In genomic region chr11:50915671-50916320, GRCm38 (mm10) we compare ENCODE assay signal across 8 mouse cellular contexts. TPM values are rescaled to one million over a fixed set of nuclear protein-coding genes. Genes with fewer than 3 reads are reported as not detected.
DNase-seq lines count a peak whose midpoint lies in the region; ATAC-seq lines count a peak whose summit lies in the region.

Zfp2 (minus strand) TSS chr11:50916165.

- DNase-seq in T-cell, adult 2 months (ENCODE audit: low spot score): peak; percentile 93
- peak; percentile 95 to 96 for DNase-seq in cerebellum, postnatal 14 days
- peak; percentile 91 for DNase-seq in gastrocnemius, adult 18-20 months (ENCODE audit: low spot score)
- DNase-seq in left cerebral cortex, adult 11 months (ENCODE audit: low spot score): peak; percentile 85
- peak; percentile 94 for DNase-seq in lung, postnatal 36 days
- peak; percentile 82 for DNase-seq in retina, postnatal 7 days (ENCODE audit: low read depth, low spot score)
- peak; percentile 86 to 87 for DNase-seq in urinary bladder, adult 18-20 months (ENCODE audit: low spot score in 2 of 2)

- peaks cover 19% of the 10 kb centered on the region for H3K9me3 ChIP-seq in hindbrain, embryonic 16.5 days (ENCODE audit: control insufficient read depth, low read length)

- H3K27ac ChIP-seq in hindbrain, embryonic 16.5 days (ENCODE audit: low read depth, low read length): peak within 1 kb of the TSS; percentile 95

- H3K27me3 ChIP-seq in hindbrain, embryonic 16.5 days (replicated peaks; ENCODE audit: control insufficient read depth, insufficient read depth, low read length): no peaks in the 10 kb centered on the region

- peak within 1 kb of the TSS; percentile 95 for H3K9ac ChIP-seq in hindbrain, embryonic 16.5 days (ENCODE audit: low read depth, low read length)

- peaks cover 18% of the 10 kb centered on the region for H3K36me3 ChIP-seq in hindbrain, embryonic 16.5 days (ENCODE audit: control insufficient read depth, insufficient read depth, low read length)

- peak; percentile 98 for ATAC-seq in hindbrain, embryonic 16.5 days

- H3K4me3 ChIP-seq in hindbrain, embryonic 16.5 days (ENCODE audit: low read length): peak within 1 kb of the TSS; percentile 91

- peaks cover 7% of the 10 kb centered on the region for H3K4me1 ChIP-seq in hindbrain, embryonic 16.5 days (ENCODE audit: control insufficient read depth, insufficient read depth, low read depth, low read length)

- WGBS in hindbrain, embryonic 16.5 days: 0% methylated on average over 47 of the region's 47 CpGs

- peak within 1 kb of the TSS; percentile 47 for H3K4me2 ChIP-seq in hindbrain, embryonic 16.5 days (ENCODE audit: low read length)

RNA-seq across cellular contexts. Expression of gene Zfp2, which starts in this region (rescaled TPM):
- total RNA-seq in gastrocnemius, adult 18-20 months (2021): 1 to 10 TPM; 5.0 to 5.2 TPM
- polyA plus RNA-seq in hindbrain, embryonic 16.5 days (2015; fragmentation: Nextera tagmentation; extraction: Ambion mirVana): 41.3 and 42.6 TPM in 2 replicates

Comparison
In these comparisons a context has a peak if more than half of its experiments do, and no peak if none do; other contexts are left out.
1. Peak in every context shown above with its lines: DNase-seq, ATAC-seq, H3K4me3 ChIP-seq and H3K27ac ChIP-seq.